Mouse (Mus musculus) neural tube, embryonic 11.5 days (tissue): ENCODE measurements around the gene Sdk2. TPM values are rescaled to one million over a fixed set of nuclear protein-coding genes. Genes with fewer than 3 reads are reported as not detected.

ENCODE experiments used
- ATAC-seq: fragments of 200-750 bp; cut with Nextera tagmentation; 2 replicates; pipeline ENCODE4 v1.8.0; 2017; ENCODE audit warnings: moderate number of reproducible peaks, mild to moderate bottlenecking, moderate TSS enrichment, moderate library complexity; ENCODE audit not compliant: insufficient read depth, low FRiP score, low TSS enrichment
- DNase-seq: peaks from one replicate; pipeline ENCODE4 v3.0.0-alpha.2; 2015; ENCODE audit warnings: low spot score
- H3K27ac ChIP-seq: fragments of 300-500 bp; sonication (generic); 2 replicates; pipeline ENCODE4 v1.5.1; 2014; ENCODE audit warnings: low read depth, mild to moderate bottlenecking, low read length
- H3K27me3 ChIP-seq: fragments of 300-500 bp; sonication (generic); 2 replicates; pipeline ENCODE4 v1.6.1; 2014; ENCODE audit warnings: mild to moderate bottlenecking, low read length, mixed read lengths; ENCODE audit not compliant: control insufficient read depth, insufficient read depth
- H3K36me3 ChIP-seq: fragments of 300-500 bp; sonication (generic); 2 replicates; pipeline ENCODE4 v1.6.1; 2014; ENCODE audit warnings: mild to moderate bottlenecking, low read length, moderate library complexity, mixed read lengths; ENCODE audit not compliant: control insufficient read depth, insufficient read depth
- H3K4me1 ChIP-seq: fragments of 300-500 bp; sonication (generic); 2 replicates; pipeline ENCODE4 v1.6.1; 2014; ENCODE audit warnings: low read length, mixed read lengths; ENCODE audit not compliant: control insufficient read depth, insufficient read depth
- H3K4me2 ChIP-seq: fragments of 300-500 bp; sonication (generic); 2 replicates; pipeline ENCODE4 v1.6.1; 2014; ENCODE audit warnings: low read depth, mild to moderate bottlenecking, moderate library complexity
- H3K4me3 ChIP-seq: fragments of 300-500 bp; sonication (generic); 2 replicates; pipeline ENCODE4 v1.5.1; 2014; ENCODE audit warnings: low read depth, low read length
- H3K9ac ChIP-seq: fragments of 300-500 bp; sonication (generic); 2 replicates; pipeline ENCODE4 v1.6.1; 2014; ENCODE audit warnings: mild to moderate bottlenecking, low read length
- H3K9me3 ChIP-seq: fragments of 300-500 bp; sonication (generic); 2 replicates; pipeline ENCODE4 v1.6.1; 2016; ENCODE audit warnings: low read length; ENCODE audit not compliant: control insufficient read depth
- WGBS: fragments of 180-500 bp; shearing (Covaris S2); extraction: QIAGEN DNeasy Blood & Tissue Kit; methylation state at CpG from one replicate; pipeline ENCODE4 v1.1.7; 2014; 5-methylcytosine and 5-hydroxymethylcytosine counted together
- polyA plus RNA-seq: library from polyadenylated mRNA; unstranded; fragments of >200 nt; fragmentation: Nextera tagmentation; extraction: Ambion mirVana; gene quantifications from 2 replicates; pipeline ENCODE4 v1.2.1, GENCODE M21; 2014

Sdk2 gene
- polyA plus RNA-seq, 1 experiment from 2014 or later = 4.2 TPM

GRCm38 (mm10) chr11:114070881-114071280 lies 4.0 kb upstream of the Sdk2 start:
- no peak overlapping the region for H3K4me2 ChIP-seq
- H3K36me3 ChIP-seq = no peaks in the 10 kb centered on the region
- ATAC-seq (no peak), DNase-seq (no peak)
- 68% methylated on average over 6 of the region's 6 CpGs for WGBS
- H3K27me3 ChIP-seq = no peaks in the 10 kb centered on the region
- H3K27ac ChIP-seq = no peak overlapping the region
- no peak overlapping the region for H3K9ac ChIP-seq
- H3K4me1 ChIP-seq = peaks cover 14% of the 10 kb centered on the region
- no peaks in the 10 kb centered on the region for H3K9me3 ChIP-seq
- H3K4me3 ChIP-seq = no peak overlapping the region

GRCm38 (mm10) chr11:114070131-114070530 lies 3.3 kb upstream of the Sdk2 start:
- peaks cover 20% of the 10 kb centered on the region for H3K4me1 ChIP-seq
- no peak overlapping the region for H3K9ac ChIP-seq
- no peaks in the 10 kb centered on the region for H3K27me3 ChIP-seq
- no peak overlapping the region for H3K27ac ChIP-seq
- 72% methylated on average over 8 of the region's 8 CpGs for WGBS
- H3K36me3 ChIP-seq = no peaks in the 10 kb centered on the region
- ATAC-seq = no peak
- DNase-seq = no peak
- H3K9me3 ChIP-seq = no peaks in the 10 kb centered on the region
- no peak overlapping the region for H3K4me2 ChIP-seq
- H3K4me3 ChIP-seq = no peak overlapping the region

GRCm38 (mm10) chr11:114068390-114068789 lies 1.5 kb upstream of the Sdk2 start:
- 0% methylated on average over 5 of the region's 5 CpGs for WGBS
- ATAC-seq (peak; percentile 49; the same call in 1 of the 2 replicates), DNase-seq (peak; percentile 84)
- Histone ChIP-seq H3K4me2 (no peak overlapping the region), H3K36me3 (no peaks in the 10 kb centered on the region), H3K27me3 (no peaks in the 10 kb centered on the region), H3K27ac (no peak overlapping the region), H3K9ac (no peak overlapping the region), H3K9me3 (no peaks in the 10 kb centered on the region), H3K4me1 (peaks cover 28% of the 10 kb centered on the region), H3K4me3 (no peak overlapping the region)

- Histone ChIP-seq H3K9me3 (no peaks in the 10 kb centered on the region), H3K9ac (peak overlapping the region; percentile 84), H3K4me3 (peak overlapping the region; percentile 69), H3K27ac (peak overlapping the region; percentile 78), H3K36me3 (no peaks in the 10 kb centered on the region), H3K4me2 (peak overlapping the region; percentile 100), H3K4me1 (peaks cover 28% of the 10 kb centered on the region), H3K27me3 (no peaks in the 10 kb centered on the region)
- DNase-seq (peak; percentile 64), ATAC-seq (peak; percentile 35; the same call in 1 of the 2 replicates)
- WGBS = under 1% methylated on average over 81 of the region's 90 CpGs
Observed at GRCm38 (mm10) chr11:114066098-114066950, 522 bp downstream of the Sdk2 start.

- Histone ChIP-seq H3K4me1 (peaks cover 28% of the 10 kb centered on the region), H3K9me3 (no peaks in the 10 kb centered on the region), H3K9ac (peak overlapping the region; percentile 84), H3K4me3 (peak overlapping the region; percentile 69), H3K27ac (no peak overlapping the region), H3K27me3 (no peaks in the 10 kb centered on the region), H3K36me3 (no peaks in the 10 kb centered on the region), H3K4me2 (peak overlapping the region; percentile 100)
- DNase-seq (peak; percentile 19), ATAC-seq (no peak)
- 3% methylated on average over 19 of the region's 19 CpGs for WGBS
Observed at GRCm38 (mm10) chr11:114065596-114065995, 1.2 kb downstream of the Sdk2 start.

GRCm38 (mm10) chr11:114064871-114065388 lies 1.9 kb downstream of the Sdk2 start:
- H3K36me3 ChIP-seq = no peaks in the 10 kb centered on the region
- H3K4me3 ChIP-seq = peak overlapping the region; percentile 69
- ATAC-seq = no peak
- under 1% methylated on average over 32 of the region's 32 CpGs for WGBS
- peaks cover 28% of the 10 kb centered on the region for H3K4me1 ChIP-seq
- no peak overlapping the region for H3K27ac ChIP-seq
- DNase-seq = peak; percentile 48
- peak overlapping the region; percentile 100 for H3K4me2 ChIP-seq
- no peaks in the 10 kb centered on the region for H3K27me3 ChIP-seq
- H3K9me3 ChIP-seq = no peaks in the 10 kb centered on the region
- H3K9ac ChIP-seq = peak overlapping the region; percentile 84

GRCm38 (mm10) chr11:114061946-114062345 lies 4.9 kb downstream of the Sdk2 start:
- ATAC-seq (no peak), DNase-seq (no peak)
- H3K36me3 ChIP-seq = no peaks in the 10 kb centered on the region
- no peak overlapping the region for H3K4me2 ChIP-seq
- H3K27me3 ChIP-seq = no peaks in the 10 kb centered on the region
- no peak overlapping the region for H3K27ac ChIP-seq
- H3K9ac ChIP-seq = no peak overlapping the region
- WGBS = 71% methylated on average over 7 of the region's 7 CpGs
- peaks cover 20% of the 10 kb centered on the region for H3K4me1 ChIP-seq
- H3K4me3 ChIP-seq = no peak overlapping the region
- H3K9me3 ChIP-seq = no peaks in the 10 kb centered on the region

- ATAC-seq = no peak
Observed at GRCm38 (mm10) chr11:114061265-114061664, 5.6 kb downstream of the Sdk2 start.

GRCm38 (mm10) chr11:114056351-114056750 lies 10.5 kb downstream of the Sdk2 start:
- Histone ChIP-seq H3K36me3 (no peaks in the 10 kb centered on the region), H3K9ac (no peak overlapping the region), H3K27ac (no peak overlapping the region), H3K4me1 (0 out of 2 replicates have a peak, but pooled peaks cover 2% of the 10 kb centered on the region), H3K27me3 (no peaks in the 10 kb centered on the region), H3K9me3 (no peaks in the 10 kb centered on the region), H3K4me3 (no peak overlapping the region), H3K4me2 (no peak overlapping the region)
- ATAC-seq (no peak), DNase-seq (no peak)
- 56% methylated on average over 2 of the region's 2 CpGs for WGBS

More at GRCm38 (mm10) chr11:114061265-114061664, 5.6 kb downstream of the Sdk2 start:
- Histone ChIP-seq H3K9ac (no peak overlapping the region), H3K4me1 (peaks cover 18% of the 10 kb centered on the region), H3K9me3 (no peaks in the 10 kb centered on the region), H3K36me3 (no peaks in the 10 kb centered on the region), H3K4me3 (no peak overlapping the region), H3K27me3 (no peaks in the 10 kb centered on the region), H3K27ac (no peak overlapping the region), H3K4me2 (no peak overlapping the region)
- no peak for DNase-seq
- 47% methylated on average over 2 of the region's 2 CpGs for whole genome bisulfite sequencing
